Comparison of ENCODE assay signal across 13 mouse cellular contexts in genomic region chr7:109890256-109890655, GRCm38 (mm10). TPM values are rescaled to one million over a fixed set of nuclear protein-coding genes. Genes with fewer than 3 reads are reported as not detected.
"Had no signal": no experiment of that assay in that cellular context is flagged by ENCODE, and none has a peak within 500 bp of the region (broad histone marks: within the 10 kb centered on the region; RNA-seq: fewer than 3 reads in every experiment).

No protein-coding gene starts in this region.

- H3K27ac ChIP-seq: kidney, embryonic 15.5 days; limb, embryonic 13.5 days; liver, embryonic 14.5 days; midbrain, embryonic 10.5 days had no signal

- H3K9ac ChIP-seq: kidney, embryonic 15.5 days; limb, embryonic 13.5 days; liver, embryonic 14.5 days had no signal

- H3K4me2 ChIP-seq: kidney, embryonic 15.5 days; limb, embryonic 13.5 days had no signal

- H3K4me1 ChIP-seq: kidney, embryonic 15.5 days; limb, embryonic 13.5 days; midbrain, embryonic 10.5 days had no signal

- DNase-seq: kidney, adult 2 months; kidney, postnatal 36 days; layer of hippocampus, adult 9-11 months; lung, adult 18-20 months; right cerebral cortex, postnatal 14 days; thymus, postnatal 36 days had no signal

- H3K4me3 ChIP-seq: kidney, embryonic 15.5 days; limb, embryonic 13.5 days; midbrain, embryonic 10.5 days had no signal

- ATAC-seq: midbrain, embryonic 16.5 days had no signal

- H3K27me3 ChIP-seq: kidney, embryonic 15.5 days; limb, embryonic 13.5 days had no signal

RNA-seq across cellular contexts. Expression of gene Scube2, which starts 24.8 kb away (rescaled TPM):
- polyA plus RNA-seq: liver, adult 2 months; thymus, postnatal 0 days had no signal
